12 mouse cellular contexts compared by ENCODE assay signal in genomic region chr2:134460831-134461230, GRCm38 (mm10).
DNase-seq lines count a peak whose midpoint lies in the region.
"Had no signal": no experiment of that assay in that cellular context is flagged by ENCODE, and none has a peak within 500 bp of the region (broad histone marks: within the 10 kb centered on the region; RNA-seq: fewer than 3 reads in every experiment).

No protein-coding gene starts in this region.

- DNase-seq in gastrocnemius, adult 18-20 months (ENCODE audit: low spot score): peak; percentile 3
- DNase-seq in gastrocnemius, postnatal 36 days: no peak
- DNase-seq in right cerebral cortex, adult 18-20 months: peak; percentile 5
- no peak for DNase-seq in right cerebral cortex, postnatal 25 days
- DNase-seq in heart, postnatal 4 days: peak; percentile 11
- DNase-seq in kidney, adult 11 months: no peak
- no peak for DNase-seq in layer of hippocampus, postnatal 25 days (ENCODE audit: extremely low spot score in 1 of 2, low spot score in 1 of 2)
- DNase-seq: cerebellum, adult 11 months; embryo, embryonic 11 days; gastrocnemius, postnatal 25 days; liver; thymus, postnatal 14 days had no signal

- intact Hi-C loops in gastrocnemius, postnatal 36 days (cut with DNase I): no loop called here

Comparison
In these comparisons a context has a peak if more than half of its experiments do, and no peak if none do; other contexts are left out.
1. DNase-seq: peak in gastrocnemius, adult 18-20 months (single experiment), right cerebral cortex, adult 18-20 months (single experiment) and heart, postnatal 4 days (single experiment); none in gastrocnemius, postnatal 36 days (0 of 2), right cerebral cortex, postnatal 25 days (single experiment), kidney, adult 11 months (single experiment) and layer of hippocampus, postnatal 25 days (0 of 2).